Mouse (Mus musculus) erythroblast, adult 5-6 weeks (primary cell): ENCODE results near the gene Them5. TPM values are rescaled to one million over a fixed set of nuclear protein-coding genes. Genes with fewer than 3 reads are reported as not detected.

ENCODE experiments used
- ATAC-seq: replicated peaks from 2 replicates; pipeline ENCODE4 v1.8.0; 2016; ENCODE audit warnings: moderate number of reproducible peaks, mild to moderate bottlenecking, moderate TSS enrichment, inconsistent platforms; ENCODE audit not compliant: poor library complexity, low FRiP score, severe bottlenecking
- total RNA-seq, 2 experiments: library from RNA; stranded (forward) in 1 of 2; stranded (reverse) in 1 of 2; fragments of 150-400 nt in 1 of 2; fragments of 200-764, 138-1000 nt in 1 of 2; gene quantifications; 2 replicates each; pipeline versions ENCODE4 v1.2.3 to v1.2.4; 2015 to 2017; ENCODE audit warnings: low replicate concordance in 2 of 2

Them5 gene
- total RNA-seq, 2 experiments from 2014 or later, result not detected

DNA sequence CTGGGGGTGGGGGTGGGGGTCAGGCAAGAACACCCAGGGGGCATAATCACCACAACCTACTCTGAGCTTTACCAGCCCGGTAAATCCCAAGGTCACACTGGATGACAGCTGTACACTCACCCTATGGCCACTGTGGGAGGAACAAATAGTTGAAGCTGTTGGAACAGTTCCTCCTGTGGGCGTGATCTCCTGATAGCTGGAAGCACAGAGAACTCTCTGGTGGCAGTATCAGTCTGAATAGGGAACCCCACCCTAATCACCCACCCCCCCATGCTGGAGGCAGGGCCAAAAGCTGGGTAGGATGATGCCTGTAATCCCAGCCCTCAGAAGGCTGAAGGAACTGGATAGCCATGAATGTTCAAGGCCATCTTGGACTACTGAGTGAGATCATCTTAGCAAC lies 27.8 kb downstream of the Them5 start:
- no peak for ATAC-seq

DNA sequence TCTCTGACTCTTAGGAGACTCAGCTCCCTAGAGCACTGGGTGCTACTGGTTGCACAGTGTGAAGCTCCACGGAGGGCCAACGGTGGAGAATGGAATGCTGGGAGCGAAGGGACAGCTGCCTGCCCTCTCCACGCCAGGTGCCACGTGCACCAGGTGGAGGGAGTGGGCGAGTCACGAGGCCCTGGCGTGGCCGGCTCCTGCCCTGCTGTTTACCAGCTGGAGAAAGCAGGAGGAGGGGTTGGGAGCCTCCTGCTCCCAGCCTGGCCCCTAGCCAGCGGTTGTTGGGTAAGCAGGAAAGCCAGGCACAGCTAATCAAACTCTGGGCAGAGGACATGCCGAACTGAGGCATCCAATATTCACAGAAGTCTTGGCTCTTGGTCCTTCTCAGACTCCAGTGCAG lies 29.7 kb downstream of the Them5 start:
- no peak for ATAC-seq

DNA sequence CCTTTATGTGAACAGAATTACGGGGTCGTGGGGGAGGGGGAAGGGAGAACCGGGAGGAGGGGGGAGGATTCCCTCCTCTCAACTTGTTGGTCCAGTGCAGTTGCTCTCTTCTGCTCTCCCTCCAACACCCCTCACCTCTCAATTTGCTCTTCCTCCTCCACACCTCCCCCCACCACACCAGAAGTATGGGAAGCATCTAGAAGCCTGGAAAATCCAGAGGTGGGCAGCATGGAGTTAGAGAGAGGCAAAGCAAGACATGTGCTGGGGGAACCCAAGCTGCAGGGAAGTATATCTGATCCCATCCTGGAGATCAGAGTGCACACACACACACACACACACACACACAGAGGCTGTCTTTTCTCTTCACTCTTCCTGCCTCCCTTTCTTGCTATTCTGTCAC lies 30.1 kb downstream of the Them5 start:
- ATAC-seq, result no peak

DNA sequence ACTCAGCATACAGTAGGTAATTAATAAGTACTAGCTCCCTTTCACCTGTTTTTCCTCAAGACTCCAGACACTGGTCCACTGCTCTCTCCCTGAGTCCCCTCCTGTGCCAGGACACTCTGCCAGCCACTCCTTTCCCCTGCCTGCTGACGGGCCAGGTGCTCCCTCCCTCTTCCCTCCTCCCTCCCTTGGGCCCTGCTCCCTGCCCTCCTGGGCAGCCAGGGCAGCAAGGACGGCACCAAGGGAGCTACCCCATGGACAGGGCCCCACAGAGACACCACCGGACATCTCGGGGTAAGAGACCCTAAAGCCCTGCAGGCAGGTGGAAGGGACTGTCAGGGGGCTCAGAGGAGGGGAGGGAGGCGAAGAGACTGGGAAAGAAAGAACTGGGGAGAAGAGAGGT lies 30.7 kb downstream of the Them5 start, which contains the start of gene Rorc:
TSS of gene Rorc (plus strand) at position 154 of the 400 bp plus-strand sequence.
- ATAC-seq, result no peak

DNA sequence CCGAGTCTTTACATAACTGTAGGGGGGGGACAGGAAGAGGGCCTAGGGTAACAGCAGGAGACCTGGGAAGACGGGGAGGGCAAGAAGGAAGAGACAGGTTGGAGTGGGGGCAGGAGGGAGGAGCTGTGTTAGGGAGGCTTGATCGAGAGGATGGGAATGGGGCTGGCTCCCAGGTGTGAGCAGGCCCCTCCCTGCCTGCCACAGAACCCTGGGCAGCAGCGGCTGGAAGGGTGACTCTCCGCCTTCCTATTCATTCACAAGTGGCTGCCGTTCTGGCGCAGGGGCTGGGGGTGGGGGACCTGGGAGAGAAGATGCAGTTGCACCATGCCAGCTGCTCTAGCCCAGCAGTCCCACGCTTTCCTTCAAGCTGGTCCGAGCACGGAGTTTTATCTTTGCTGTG lies 31.2 kb downstream of the Them5 start:
- no peak for ATAC-seq

DNA sequence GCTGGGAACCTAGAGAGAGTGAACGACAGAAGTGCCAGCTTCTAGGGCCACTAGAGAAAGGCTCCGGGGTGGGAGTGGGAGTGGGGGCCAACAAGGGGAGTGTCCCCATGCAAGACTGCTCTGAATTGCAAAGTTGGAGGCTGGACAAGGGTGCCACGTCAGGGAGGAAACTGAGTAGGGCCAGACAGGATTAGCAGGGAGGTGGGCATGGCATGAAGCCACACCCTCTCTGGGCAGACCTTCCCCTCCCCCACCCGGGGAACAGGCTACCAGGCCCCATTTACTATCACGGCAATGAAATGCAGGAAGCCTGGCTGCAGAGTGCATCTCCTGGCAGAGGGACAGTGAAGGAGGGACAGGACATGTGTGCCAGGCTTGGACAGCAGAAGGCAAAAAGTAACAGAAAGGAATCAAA lies 31.7 kb downstream of the Them5 start:
- no peak for ATAC-seq

DNA sequence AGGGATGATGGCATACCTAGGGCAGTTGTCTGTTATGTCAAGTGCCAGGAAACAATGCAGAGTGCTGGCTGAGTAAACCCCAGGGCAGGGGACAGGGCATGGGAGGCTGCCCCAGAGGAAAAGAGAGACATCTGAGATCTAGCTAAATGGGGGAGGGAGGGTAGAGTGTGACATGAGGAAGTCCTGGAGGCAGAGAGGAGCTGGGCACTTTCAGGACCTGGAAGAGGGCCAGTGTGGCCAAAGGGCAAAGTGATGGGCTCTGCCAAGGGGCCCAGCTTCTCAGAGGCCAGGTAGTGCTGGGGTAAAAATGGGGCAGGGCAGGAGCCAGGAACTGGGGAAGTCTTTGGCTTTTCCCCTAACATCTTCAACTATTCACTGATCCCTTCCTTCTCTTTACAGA lies 32.7 kb downstream of the Them5 start:
- no peak for ATAC-seq

DNA sequence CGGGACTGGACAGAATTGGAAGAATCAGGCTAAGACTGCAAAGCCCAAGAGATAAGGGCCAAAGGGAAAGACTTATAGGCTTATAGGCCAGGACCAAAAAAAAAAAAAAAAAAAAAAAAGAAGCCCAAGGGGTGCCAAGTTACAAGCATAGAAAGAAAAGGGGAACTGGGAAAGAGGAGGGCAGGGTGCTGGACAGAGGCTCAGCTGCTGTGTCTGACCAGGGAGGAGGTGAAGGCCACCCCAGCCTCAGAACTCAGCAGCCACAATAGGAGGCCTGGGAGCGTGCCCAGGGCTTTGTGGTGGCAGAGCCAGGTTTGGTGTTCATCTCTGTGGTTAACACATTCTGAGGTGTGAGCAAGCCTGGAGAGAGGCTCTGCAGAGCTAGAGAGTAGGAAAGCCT lies 33.2 kb downstream of the Them5 start:
- ATAC-seq, result no peak

DNA sequence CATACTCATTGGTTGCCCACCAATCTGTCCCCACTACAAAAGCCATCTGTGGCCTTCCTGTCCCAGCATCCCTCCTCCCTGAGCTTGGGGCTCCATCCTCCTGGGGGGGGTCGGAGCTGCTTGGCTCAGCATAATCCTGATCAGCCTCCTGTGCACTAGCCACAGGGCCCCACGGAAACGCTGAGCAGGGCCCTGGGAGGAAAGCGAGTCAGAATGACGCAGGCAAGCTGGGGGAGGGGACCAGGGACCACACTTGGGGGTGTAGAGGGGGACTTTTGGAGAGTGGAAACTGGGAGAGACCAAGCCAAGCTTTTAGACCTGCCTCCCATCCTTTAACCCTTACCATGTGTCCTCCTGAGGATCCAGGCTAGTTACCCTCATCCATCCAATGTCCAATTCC lies 34.0 kb downstream of the Them5 start:
- no peak for ATAC-seq

DNA sequence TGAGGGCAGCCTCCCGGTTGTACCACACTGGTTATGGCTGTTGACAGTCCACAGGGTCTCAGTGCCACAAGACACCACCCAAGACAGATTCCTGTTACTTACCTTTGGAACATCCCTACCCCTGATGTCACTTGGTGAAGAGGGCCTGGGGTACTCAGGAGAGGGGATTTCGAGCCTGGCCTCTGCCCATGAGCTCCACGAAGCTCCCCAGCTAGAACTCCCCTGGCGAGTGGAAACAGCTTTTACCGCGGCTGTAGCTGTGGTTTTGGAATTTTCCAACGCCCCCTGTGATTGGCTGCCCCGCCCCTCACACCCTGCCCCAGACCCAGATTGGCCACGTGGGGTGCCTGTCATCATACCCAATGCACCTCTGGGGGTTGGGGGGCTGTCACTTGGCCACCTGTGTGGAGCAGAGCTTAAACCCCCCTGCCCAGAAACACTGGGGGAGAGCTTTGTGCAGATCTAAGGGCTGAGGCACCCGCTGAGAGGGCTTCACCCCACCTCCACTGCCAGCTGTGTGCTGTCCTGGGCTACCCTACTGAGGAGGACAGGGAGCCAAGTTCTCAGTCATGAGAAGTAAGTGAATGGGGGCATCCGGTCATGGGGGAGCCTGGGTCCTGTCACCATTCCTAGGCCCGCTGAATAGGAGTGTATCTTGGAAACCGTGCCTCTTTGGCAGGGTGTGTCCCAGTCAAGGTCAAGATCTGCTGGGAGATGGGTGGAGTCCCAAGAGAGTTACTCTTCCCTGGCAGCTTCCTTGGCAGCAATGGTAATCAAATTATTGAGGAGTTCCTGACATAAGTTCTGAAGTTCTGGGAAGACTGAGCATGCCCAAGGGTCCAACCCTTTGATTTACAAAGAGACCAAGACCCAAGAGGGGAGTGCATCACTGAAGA lies 35.4 kb downstream of the Them5 start:
- ATAC-seq, result no peak

DNA sequence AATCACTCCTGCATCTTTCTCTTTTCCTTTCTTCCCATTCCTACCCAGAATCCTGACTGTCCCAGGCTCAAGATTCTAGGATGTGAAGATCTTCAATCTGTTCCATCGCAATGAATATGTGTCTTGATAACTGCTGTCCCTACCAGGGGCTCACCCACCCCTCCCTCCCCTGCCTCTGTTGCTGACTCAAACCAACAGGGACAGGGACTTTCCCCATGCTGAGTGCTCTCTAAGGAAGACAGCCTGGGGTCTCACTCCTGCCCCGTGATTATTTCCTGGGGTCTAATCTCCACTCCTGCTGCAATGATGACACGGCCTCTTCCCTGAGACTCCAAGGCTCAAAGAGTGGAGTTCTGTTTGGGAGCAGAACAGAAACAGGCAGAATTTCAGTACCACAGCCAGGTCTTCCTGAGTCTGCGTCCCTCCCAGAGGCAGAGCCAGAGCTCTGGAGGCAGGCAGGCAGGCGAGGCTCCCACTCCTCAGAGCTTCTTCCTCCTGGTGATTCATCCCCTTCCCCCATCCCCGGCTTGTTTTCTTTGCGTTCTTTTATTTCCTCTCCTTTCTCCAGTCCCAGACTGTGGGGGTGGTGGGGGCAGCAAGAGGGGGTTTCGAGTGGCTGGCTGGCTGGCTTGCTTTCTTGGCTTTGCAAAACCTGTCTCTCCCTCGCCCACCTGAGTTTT lies 38.1 kb downstream of the Them5 start:
- ATAC-seq, result no peak

DNA sequence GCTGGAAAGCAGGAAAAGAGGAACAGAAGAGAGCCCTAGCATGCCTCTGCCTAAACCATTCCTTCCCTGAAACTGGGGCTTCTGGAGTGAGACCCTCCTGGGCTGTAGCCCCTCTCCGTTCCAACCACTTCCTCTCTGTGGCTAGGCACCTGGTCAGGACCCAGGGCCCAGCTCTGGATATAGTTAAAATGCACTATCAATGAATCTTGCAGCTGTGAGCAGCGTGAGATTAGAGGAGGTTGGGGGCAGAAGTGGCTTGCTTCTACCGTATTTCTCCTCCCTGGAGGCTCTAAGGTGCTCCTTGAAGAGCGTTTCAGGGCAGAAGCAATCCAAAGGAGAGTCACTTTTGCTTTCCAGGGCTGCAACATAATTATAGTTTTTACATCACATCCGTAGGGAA lies 40.4 kb downstream of the Them5 start:
- no peak for ATAC-seq

DNA sequence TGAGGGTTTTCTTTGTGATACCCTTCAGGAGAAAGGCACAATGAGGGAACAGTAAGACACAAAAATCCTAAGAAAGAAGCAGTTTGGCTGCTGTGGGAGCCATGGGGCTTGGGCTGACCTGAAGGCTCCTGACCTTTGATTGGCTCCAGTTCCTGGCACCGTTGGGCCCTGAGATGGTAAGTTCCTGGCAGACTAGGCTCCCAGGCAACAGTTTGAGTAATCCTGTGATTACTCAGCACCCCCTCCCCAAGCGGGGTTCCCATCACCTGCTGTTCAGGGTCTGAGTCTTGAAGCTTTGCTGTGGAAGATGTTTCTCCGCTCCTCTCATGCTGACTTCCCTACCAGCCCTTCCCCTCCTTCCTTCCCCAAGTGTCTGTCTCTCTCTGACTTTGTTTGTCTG lies 41.6 kb downstream of the Them5 start:
- no peak for ATAC-seq

DNA sequence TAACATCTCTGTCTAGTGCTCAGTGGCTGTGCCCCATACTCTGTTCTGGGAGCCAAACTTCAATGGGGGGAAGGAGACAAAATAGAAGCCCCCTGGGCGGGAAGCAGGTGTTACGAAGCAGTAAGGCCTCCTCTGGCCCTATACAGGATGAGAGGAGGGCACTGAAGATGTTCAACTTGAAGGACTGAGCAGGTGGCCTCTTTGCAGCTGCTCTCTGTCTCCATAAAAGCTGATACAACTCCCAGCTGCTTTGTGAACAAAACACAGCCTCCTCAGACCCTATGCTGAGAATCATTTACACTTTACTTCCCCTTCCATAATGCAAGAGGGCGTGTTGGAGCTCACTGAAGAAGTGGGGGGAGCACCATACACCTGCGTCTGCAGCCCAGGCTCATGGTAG lies 44.8 kb downstream of the Them5 start:
- ATAC-seq, result no peak

DNA sequence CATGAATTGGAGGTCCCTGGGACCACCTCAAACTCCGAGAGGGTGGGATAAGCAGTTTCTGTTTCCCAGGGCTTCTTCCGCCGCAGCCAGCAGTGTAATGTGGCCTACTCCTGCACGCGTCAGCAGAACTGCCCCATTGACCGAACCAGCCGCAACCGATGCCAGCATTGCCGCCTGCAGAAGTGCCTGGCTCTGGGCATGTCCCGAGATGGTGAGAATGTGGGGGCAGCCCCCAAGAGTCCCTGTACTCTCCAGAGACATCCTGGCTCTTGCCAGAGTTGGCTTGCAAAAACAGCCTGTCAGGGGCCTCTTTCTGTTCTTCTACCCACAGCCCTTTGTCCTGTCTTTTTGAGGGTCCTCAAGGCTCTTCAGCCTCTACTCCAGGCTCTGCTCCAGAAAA lies 45.5 kb downstream of the Them5 start:
- no peak for ATAC-seq

DNA sequence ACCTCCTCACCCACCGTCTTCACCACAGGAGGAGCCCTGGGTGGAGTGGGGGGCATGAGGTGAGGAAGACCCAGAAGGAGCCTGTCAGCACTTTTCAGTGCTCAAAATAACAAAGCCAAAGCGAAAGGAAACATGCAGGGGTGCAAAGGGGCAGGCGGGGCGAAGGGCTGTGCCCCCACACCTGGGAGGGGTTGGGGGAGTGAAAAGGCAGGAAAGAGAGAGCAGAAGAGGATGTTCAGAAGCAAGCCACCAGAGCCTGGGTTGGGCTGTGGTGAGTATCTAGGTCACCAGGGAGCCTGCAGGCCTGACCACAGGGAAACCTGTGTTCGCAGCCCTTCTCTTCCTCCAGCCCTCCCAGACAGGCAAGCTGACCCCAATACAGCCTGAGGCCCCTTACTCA lies 46.1 kb downstream of the Them5 start:
- no peak for ATAC-seq

DNA sequence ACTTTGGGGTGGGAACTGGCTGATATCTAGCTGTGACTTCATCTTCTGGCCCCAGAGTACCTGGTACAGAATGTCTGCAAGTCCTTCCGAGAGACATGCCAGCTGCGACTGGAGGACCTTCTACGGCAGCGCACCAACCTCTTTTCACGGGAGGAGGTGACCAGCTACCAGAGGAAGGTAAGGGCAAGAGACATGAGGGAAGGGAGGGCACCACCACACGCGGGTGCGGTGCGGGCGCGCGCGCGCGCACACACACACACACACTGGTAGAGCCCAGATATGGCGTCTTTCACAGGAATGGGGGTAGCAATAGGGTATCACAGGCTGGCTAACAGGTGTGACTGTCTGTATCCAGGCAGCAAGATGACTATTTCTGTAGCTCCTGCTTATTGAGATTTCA lies 47.5 kb downstream of the Them5 start:
- no peak for ATAC-seq

DNA sequence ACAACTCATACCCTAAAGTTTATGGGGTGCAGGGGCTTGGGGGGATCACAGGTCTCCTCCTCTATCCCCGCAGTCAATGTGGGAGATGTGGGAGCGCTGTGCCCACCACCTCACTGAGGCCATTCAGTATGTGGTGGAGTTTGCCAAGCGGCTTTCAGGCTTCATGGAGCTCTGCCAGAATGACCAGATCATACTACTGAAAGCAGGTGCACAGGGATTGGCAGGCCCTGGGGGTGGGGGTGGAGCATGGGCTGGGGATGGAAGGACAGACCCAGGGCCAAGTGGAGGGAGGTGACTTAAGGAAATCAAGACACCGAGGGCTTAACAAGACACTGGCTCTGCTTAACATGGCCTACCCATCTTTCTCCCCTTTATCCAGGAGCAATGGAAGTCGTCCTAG lies 49.1 kb downstream of the Them5 start:
- ATAC-seq, result no peak

DNA sequence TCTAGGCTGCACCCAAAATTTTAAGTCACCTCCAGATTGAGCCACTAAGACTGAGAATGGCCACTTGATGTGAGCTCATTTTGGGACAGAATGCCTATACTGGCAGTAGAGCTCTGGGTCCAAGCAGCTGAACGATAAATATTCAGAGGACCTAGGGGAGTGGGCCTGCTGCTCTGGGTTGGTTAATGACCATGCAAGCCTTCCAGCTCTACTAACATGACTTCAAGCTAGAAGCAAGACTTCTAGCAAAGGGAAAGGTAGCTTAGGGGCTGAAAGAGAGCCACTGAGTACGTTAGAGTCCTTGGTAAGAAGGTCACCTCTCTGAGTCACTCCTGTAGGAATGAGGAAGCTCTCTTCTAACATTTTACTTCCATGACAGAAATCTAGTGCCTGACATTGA lies 50.2 kb downstream of the Them5 start:
- no peak for ATAC-seq

DNA sequence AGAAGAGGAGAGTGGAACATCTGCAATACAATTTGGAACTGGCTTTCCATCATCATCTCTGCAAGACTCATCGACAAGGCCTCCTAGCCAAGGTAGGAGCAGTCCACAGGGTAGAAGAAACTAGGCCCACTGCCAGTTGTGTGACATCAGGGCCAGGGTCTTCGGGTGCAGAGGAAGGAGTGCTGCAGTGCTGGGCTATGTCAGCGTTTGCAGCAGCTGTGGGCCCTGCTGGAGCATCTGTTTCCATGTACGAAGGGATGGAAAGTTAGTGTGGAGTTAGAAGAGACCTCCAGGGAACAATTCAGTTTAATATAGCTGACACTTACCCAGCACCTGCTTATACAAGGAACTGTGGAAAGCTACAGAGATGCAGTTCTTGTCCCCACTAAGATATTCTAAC lies 51.1 kb downstream of the Them5 start:
- no peak for ATAC-seq

DNA sequence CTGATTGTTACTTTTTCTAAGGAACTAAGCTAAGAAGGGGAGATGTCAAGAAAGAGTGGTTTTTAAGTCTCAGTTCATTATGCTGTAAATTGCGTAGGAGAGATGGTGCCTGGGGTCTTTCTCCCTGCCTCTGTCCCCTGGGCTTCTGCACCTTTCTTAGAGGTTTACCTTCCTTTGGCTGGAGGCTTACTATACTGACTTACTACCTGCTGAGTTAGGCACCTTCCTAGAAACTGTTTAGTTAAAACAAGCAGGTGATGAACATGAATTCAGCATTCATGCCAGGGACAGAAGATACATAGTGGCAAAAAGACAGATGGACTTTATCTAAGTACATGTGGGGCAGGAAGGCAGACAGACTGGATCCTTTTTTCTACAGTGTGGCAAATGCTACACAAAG lies 54.4 kb downstream of the Them5 start:
- no peak for ATAC-seq
